Mouse (Mus musculus) cerebellum, adult 11 months (tissue): Measurements from ENCODE around the gene Klrg2.
A peak's percentile ranks its signal among the peaks of the same experiment; 100 is the strongest.

Source experiments
- DNase-seq: peaks from one replicate; pipeline ENCODE4 v3.0.0; 2022

The Klrg2 gene

GRCm38 (mm10) chr6:38627486-38627885, 9.6 kb downstream of the Klrg2 start:
- DNase-seq = no peak

GRCm38 (mm10) chr6:38627081-38627480, 10.0 kb downstream of the Klrg2 start:
- no peak for DNase-seq

- DNase-seq = no peak
Observed at GRCm38 (mm10) chr6:38626086-38626485, 11.0 kb downstream of the Klrg2 start.

GRCm38 (mm10) chr6:38624439-38624838, 12.6 kb downstream of the Klrg2 start:
- peak; percentile 28 for DNase-seq

- no peak for DNase-seq
Observed at GRCm38 (mm10) chr6:38623457-38623856, 13.6 kb downstream of the Klrg2 start.

GRCm38 (mm10) chr6:38622406-38622805, 14.6 kb downstream of the Klrg2 start:
- no peak for DNase-seq

- no peak for DNase-seq
Observed at GRCm38 (mm10) chr6:38609892-38610291, 27.1 kb downstream of the Klrg2 start.

- DNase-seq = no peak
Observed at GRCm38 (mm10) chr6:38597481-38597880, 39.6 kb downstream of the Klrg2 start.

- DNase-seq = no peak
Observed at GRCm38 (mm10) chr6:38581711-38582110, 55.3 kb downstream of the Klrg2 start.

- no peak for DNase-seq
Observed at GRCm38 (mm10) chr6:38580112-38580857, 56.8 kb downstream of the Klrg2 start.

- DNase-seq = no peak
Observed at GRCm38 (mm10) chr6:38576096-38576495, 60.9 kb downstream of the Klrg2 start.
